Mouse (Mus musculus): ENCODE results near the gene Srp14. TPM values are rescaled to one million over a fixed set of nuclear protein-coding genes. Genes with fewer than 3 reads are reported as not detected.

Gene Srp14
- total and polyA plus RNA-seq, 2 experiments from 2014 or later = 181 to 352 TPM

DNA sequence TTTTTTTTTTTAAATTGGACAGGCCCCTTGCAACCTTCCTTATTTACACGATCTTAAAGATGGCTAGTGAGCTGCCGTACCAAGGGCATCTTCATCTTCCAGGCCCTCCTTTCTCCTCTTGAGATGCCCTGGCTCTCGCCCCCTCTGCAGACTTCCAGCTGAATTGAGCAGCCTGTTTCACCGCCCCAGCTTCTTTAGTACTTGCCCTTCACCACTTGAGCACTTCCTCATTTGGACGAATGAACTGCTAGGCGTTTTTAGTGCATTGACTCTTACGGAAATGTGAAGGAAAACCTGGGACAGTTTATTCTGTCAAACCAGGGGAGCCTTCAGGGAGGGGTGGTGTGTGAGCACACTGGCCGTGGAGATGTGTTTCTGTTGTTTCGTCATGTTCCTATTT is 50.2 kb downstream of the Srp14 start:
- DNase-seq (ENCODE audit: low spot score) (no peak), ATAC-seq (ENCODE audit: low FRiP score) (no peak)
- 85% methylated on average over 9 of the region's 9 CpGs for WGBS
- TF ChIP-seq CTCF (IDR thresholded peaks at IDR 0.05) = no peak
- Histone ChIP-seq H3K4me3 (ENCODE audit: low read depth, low read length) (no peak overlapping the region), H3K4me1 (ENCODE audit: insufficient read depth, low read length) (no peaks in the 10 kb centered on the region), H3K9me3 (ENCODE audit: low read length) (no peaks in the 10 kb centered on the region), H3K27ac (ENCODE audit: low read depth, low read length) (no peak overlapping the region), H3K27me3 (ENCODE audit: insufficient read depth, low read length) (no peaks in the 10 kb centered on the region), H3K36me3 (ENCODE audit: insufficient read depth, low read length) (peaks cover 40% of the 10 kb centered on the region), H3K4me2 (ENCODE audit: low read depth, low read length, poor library complexity, severe bottlenecking) (no peak overlapping the region), H3K9ac (replicated peaks; ENCODE audit: low read length, poor library complexity, severe bottlenecking) (no peak overlapping the region)

DNA sequence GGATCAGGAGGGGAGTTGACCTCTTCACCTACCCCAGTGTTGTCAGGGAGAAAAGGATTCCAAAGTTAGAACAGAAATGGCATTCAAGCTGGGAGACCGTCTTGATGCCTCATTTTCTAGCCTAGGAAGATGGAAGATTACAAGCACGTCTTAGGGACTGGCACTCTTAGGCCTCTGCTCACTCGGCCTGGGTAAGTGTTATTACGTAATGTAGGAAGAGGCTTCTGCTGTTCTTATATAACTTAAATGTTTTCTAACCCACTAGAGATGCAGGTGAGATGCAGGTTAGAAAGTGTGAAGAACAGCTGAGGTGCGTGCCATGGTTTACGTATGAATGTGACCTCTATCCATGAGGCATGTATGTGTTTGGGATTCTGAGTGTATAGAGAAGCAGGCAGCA is 51.2 kb downstream of the Srp14 start:
- Histone ChIP-seq H3K27ac (ENCODE audit: low read depth, low read length) (no peak overlapping the region), H3K4me1 (ENCODE audit: insufficient read depth, low read length) (no peaks in the 10 kb centered on the region), H3K27me3 (ENCODE audit: insufficient read depth, low read length) (no peaks in the 10 kb centered on the region), H3K36me3 (ENCODE audit: insufficient read depth, low read length) (peaks cover 33% of the 10 kb centered on the region), H3K4me2 (ENCODE audit: low read depth, low read length, poor library complexity, severe bottlenecking) (no peak overlapping the region), H3K4me3 (ENCODE audit: low read depth, low read length) (no peak overlapping the region), H3K9me3 (ENCODE audit: low read length) (no peaks in the 10 kb centered on the region), H3K9ac (replicated peaks; ENCODE audit: low read length, poor library complexity, severe bottlenecking) (no peak overlapping the region)
- TF ChIP-seq CTCF (IDR thresholded peaks at IDR 0.05) = no peak
- ATAC-seq (ENCODE audit: low FRiP score) (no peak), DNase-seq (ENCODE audit: low spot score) (no peak)
- WGBS = 82% methylated on average over 6 of the region's 6 CpGs

Other genes with a start within 250 kb of the Srp14 start
- gene Fsip1, start 222.7 kb downstream of the Srp14 start, total RNA-seq (2014; rRNA removed) = 1.2 and 1.3 TPM in 2 replicates
- 5.7 and 6.1 TPM in 2 replicates for gene Fsip1, start 222.7 kb downstream of the Srp14 start, polyA plus RNA-seq (2015; fragmentation: Nextera tagmentation; extraction: Ambion mirVana)
- 13.1 and 15.1 TPM in 2 replicates for gene Gpr176, start 106.3 kb downstream of the Srp14 start, total RNA-seq (2014; rRNA removed)
- 9.0 and 9.3 TPM in 2 replicates for gene Gpr176, start 106.3 kb downstream of the Srp14 start, polyA plus RNA-seq (2015; fragmentation: Nextera tagmentation; extraction: Ambion mirVana)
- 17.2 TPM in 2 replicates for gene Eif2ak4, start 91.1 kb downstream of the Srp14 start, total RNA-seq (2014; rRNA removed)
- 7.6 and 8.5 TPM in 2 replicates for gene Eif2ak4, start 91.1 kb downstream of the Srp14 start, polyA plus RNA-seq (2015; fragmentation: Nextera tagmentation; extraction: Ambion mirVana)
- 6.8 and 9.8 TPM in 2 replicates for gene Bmf, start 70.0 kb upstream of the Srp14 start, total RNA-seq (2014; rRNA removed)
- gene Bmf, start 70.0 kb upstream of the Srp14 start, polyA plus RNA-seq (2015; fragmentation: Nextera tagmentation; extraction: Ambion mirVana) = 0.99 and 1.1 TPM in 2 replicates
- gene Bub1b, start 118.5 kb upstream of the Srp14 start, total RNA-seq (2014; rRNA removed) = 7.4 and 8.9 TPM in 2 replicates
- 3.0 and 4.2 TPM in 2 replicates for gene Bub1b, start 118.5 kb upstream of the Srp14 start, polyA plus RNA-seq (2015; fragmentation: Nextera tagmentation; extraction: Ambion mirVana)
- gene Pak6, start 183.6 kb upstream of the Srp14 start, total RNA-seq (2014; rRNA removed) = 107 and 120 TPM in 2 replicates
- 65.5 and 66.1 TPM in 2 replicates for gene Pak6, start 183.6 kb upstream of the Srp14 start, polyA plus RNA-seq (2015; fragmentation: Nextera tagmentation; extraction: Ambion mirVana)
- gene Ankrd63, start 224.3 kb upstream of the Srp14 start, total RNA-seq (2014; rRNA removed) = 0.22 TPM in 1 of 2 replicates, not detected in the other
- gene Ankrd63, start 224.3 kb upstream of the Srp14 start, polyA plus RNA-seq (2015; fragmentation: Nextera tagmentation; extraction: Ambion mirVana) = 0.04 TPM in 1 of 2 replicates, not detected in the other
- 0.52 and 2.4 TPM in 2 replicates for gene Plcb2, start 248.7 kb upstream of the Srp14 start, total RNA-seq (2014; rRNA removed)
- 0.53 and 0.63 TPM in 2 replicates for gene Plcb2, start 248.7 kb upstream of the Srp14 start, polyA plus RNA-seq (2015; fragmentation: Nextera tagmentation; extraction: Ambion mirVana)

Measured in midbrain, postnatal 0 days (tissue).